Mouse (Mus musculus): ENCODE measurements around the gene Fam57a.
"Not testable (repeated sequence)": the region's sequence is repeated elsewhere in the genome, so short reads cannot be mapped to it uniquely, and the experiment has no call there.

Gene Fam57a

DNA sequence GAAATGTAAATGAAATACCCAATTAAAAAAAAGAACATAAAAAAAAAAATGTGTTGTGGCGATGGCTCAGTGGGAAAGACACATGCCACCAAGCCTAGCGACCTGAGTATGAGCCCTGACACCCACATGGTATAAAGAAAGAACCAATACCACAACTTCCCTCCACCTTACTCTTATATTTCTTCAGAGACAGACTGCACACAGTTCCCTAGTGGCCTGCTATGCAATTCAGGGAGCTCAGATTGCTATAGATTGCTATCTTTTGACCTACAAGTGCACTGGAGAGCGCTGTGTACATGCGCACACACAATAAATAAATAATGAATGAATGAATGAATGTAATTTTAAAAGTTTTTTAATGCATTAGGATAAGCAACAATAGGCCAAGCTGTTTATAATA is 4.3 kb downstream of the Fam57a start:
- no peak for DNase-seq

DNA sequence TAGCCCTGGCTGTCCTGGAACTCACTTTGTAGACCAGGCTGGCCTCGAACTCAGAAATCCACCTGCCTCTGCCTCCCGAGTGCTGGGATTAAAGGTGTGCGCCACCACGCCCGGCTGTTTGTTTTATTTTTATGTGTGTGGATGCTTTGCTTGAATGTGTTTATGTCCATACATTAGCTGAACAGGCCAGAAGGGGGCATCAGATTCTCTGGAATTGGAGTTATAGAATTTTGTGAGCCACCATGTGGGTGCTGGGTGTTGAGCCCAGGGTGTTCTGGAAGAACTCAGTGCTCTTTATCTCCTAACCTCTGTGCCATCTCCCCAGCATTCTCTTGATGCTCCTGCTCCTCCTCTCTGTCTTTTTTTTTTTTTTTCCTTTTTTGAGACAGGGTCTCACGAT is 7.4 kb downstream of the Fam57a start:
- DNase-seq: no peak

DNA sequence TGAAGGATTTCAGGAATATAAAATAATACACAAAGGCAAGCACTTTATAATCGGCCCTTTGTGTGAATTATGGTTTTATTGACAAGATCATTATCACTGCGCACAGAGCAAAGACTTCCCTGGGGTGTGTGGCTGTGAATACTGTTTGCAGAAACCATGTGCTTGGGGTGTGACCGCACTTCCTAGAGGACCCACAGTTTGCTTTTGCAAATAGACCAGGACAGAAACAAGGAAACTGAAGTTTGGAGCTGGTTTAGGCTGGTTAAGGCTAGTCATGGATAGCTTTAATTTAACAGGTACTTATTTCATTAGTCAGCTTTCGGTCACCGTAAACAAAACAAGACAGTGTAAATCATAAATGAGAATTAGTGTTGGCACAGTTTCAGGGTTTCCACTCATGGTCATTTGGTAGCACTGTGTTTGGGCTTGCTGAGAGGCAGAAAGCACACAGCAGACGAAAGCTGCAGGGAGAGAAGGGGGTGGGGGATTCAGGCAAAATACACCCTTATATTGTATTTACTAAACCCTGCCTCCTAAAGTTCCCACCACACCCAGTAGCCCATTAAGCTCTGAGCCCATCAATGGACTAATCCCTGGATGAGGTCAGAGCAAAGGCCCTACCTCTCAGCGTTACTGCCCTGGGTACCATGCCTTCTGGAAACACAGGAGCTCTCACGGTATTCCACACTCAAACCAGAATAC is 17.0 kb downstream of the Fam57a start:
- no peak for DNase-seq

DNA sequence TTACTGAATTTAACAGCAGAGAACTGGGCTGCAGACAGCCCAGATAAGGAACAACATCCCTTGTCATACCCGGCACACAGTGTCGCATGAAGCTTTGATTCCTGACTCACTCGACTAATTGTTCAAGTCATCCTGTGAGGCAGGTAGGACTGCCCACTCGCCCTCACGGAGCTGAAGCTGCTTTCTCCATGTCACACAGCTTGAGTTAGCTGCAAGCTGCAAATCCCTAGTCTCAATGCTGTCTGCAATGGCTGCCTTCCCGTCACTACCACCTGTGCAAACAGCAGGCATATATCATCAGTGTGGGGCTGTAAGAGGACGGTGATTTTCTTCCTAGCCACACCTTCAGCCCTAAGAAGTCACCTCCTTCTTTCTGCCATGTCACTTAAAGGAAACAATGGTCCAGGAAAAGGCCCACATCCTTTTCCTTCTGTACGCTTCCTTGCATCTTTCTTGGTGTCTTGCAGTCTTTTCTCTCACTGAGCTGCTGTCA is 17.6 kb downstream of the Fam57a start:
- DNase-seq: no peak

DNA sequence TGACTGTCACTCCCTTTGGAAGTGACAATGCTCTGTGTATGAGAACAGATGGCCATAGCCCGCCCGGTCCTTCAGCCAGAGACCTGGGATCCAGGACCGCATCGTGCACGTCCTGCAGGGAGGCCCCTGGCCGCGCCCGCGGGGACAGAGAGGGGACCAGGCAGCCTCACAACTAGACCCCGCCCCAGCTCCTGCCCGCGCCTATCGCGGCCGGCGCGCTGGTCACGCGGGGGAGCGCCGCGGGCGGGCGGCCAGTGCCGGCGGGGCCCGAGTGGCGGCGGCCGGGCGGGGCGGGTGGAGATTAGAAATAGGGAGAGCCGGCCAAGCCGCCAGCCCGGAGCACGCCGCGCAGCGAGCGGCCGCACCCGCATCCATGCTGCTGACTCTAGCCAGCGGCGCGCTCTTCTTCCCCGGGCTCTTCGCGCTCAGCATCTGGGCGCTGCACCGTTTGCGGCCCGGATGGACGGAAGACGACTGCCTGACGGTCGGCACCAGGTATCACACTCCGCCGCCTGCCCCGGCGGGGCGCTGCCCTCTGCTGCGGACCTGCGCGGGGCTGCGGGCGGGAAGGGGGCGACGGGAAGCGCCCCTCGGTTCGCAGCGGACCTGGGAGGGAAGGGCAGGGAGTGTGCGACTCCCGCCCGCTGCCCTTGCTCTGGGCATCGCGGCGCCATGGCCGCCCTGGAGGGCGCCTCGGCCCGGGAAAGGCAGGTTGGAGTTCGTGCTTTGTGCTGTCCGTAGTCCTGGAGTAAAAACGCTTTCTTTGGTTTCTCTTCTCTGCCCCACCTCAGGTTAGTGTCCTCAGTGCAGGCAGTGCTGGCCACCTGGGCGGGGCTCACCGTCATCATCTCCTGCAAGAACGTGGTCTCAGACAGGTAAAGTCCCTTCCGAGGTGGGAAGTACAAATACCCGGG is 22.5 kb downstream of the Fam57a start:
- peak; percentile 55 to 73 for DNase-seq

DNA sequence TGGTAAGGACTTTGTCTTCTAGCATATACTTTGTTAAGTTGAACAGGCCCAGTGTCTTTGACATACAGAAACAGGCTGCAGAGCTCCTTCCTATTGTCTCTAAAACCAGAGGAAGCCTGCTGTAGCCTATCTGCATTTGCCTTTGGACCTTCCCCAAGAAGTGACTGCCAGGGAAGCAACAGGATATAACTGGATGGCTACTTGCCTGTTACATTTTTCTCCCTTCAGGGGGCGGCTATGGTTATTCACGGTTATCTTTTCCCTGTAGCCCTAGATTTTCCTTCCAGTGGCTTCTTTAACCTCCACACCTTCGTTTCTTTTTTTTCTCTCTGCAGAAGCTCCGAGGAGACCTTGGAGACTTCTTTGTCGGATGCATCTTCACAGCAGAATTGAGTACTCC is 27.3 kb downstream of the Fam57a start:
- DNase-seq: no peak

DNA sequence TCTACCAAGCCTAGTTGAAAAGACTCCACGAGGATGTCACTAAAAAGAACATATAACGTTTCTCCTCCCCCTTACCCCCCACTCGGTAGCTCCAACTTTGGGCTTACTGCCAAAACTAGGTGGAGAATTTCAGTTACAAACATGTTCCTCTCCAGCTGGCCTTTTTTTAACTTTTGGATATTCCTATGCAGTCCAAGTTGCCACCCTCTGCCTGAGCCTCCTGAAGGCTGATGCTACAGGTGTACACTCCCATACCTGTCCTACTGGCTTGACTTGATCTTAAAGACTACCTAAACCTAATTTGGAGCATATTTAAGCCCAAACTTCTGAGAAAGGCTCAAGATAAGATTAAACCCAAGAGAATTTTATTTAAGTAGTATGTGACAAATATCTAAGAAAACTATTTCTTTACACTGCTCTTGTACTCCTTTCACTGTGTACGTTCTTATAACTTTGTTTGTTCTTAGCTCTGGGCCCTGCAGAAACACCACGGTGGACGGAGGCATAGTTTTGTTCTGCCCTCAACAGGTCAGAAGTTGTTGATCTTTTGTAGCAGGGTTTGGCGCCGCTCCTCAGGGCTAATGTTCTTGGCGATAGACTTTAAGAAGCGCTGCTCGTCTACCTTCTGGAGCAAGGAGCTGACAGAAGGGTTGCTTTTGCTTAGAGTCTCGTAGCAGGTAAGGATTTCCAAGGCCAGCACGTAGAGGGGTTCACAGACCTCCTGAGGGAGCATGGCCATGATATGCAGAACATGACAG is 30.9 kb downstream of the Fam57a start:
- DNase-seq: no peak

DNA sequence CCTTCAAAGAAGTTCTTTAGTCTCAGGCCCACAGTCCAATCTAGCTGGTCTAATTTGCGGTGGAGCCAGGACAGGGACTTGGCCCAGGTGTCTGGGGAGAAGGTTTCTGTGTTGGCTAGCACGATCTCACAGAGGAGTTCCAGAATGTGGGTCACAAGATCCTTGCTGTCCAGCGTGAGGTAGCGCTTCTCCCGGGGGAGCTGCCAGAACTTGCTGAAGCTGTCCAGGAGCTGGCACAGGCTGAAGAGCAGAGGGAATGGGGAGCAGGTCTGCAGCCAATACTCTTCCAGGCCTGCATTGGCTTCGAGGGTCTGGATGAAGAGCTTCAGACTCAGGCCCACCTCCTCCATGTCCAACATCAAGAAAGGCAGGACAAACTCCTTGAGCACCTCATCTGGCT is 32.1 kb downstream of the Fam57a start:
- not testable (repeated sequence) for DNase-seq

DNA sequence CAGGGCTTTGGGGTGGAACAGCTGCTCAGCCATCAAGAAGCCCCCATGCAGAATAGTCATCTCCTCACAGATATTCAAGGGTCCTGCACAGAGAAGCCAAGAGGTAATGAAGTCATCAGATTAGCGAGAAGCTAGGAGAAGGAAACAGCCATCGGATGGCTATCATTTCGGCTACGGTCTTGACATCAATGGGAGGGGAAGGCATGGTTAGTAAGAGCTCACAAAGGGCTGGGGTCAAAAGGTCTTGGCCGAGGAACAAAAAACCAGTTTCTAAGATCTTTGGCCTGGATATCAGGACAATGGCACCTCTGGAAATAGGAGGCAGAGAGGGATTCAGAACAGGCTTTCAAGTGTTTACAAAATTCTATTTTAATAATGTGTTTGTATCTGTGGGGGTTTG is 34.4 kb downstream of the Fam57a start:
- no peak for DNase-seq

DNA sequence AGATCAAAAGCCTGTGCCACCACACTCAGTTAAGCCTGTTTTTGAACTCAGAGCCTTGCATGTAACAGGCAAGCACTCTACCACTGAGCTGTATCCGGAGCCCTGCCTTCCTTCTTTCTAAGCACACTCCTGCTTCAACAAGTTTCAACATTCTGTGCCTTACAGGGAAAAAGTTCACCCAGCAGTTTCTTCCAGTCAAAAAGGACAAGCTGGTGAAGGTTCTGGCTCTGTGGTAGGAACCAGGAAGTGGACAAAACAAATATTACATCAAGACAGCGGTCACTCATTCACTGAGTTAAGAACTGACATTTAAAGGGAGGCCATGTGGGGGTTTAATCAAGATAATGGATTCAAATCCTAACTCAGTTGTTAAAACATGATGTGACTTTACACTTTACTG is 35.5 kb downstream of the Fam57a start:
- DNase-seq: no peak

DNA sequence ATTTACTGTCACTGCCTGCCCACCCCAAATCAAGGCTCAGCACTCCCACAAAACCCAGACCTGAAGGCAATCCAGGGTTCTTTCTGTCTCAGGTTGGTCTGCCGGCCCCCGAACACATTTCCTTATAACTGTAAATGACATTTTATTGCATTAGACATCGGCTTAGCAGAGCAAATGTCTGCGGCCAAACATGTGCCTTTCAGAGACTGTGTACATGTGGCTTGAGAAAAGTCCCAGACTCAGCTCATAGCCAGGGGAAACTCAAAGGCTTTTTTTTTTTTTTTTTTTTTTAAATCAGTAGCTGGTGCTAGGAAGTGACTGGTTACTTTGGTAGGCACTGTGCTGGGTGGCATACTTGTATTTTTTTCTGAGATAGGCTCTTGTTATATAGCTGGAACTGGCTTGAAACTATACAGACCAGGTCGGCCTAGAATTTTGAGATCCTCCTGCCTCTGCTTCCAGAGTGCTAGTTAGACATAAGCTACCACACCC is 36.6 kb downstream of the Fam57a start:
- DNase-seq: no peak

DNA sequence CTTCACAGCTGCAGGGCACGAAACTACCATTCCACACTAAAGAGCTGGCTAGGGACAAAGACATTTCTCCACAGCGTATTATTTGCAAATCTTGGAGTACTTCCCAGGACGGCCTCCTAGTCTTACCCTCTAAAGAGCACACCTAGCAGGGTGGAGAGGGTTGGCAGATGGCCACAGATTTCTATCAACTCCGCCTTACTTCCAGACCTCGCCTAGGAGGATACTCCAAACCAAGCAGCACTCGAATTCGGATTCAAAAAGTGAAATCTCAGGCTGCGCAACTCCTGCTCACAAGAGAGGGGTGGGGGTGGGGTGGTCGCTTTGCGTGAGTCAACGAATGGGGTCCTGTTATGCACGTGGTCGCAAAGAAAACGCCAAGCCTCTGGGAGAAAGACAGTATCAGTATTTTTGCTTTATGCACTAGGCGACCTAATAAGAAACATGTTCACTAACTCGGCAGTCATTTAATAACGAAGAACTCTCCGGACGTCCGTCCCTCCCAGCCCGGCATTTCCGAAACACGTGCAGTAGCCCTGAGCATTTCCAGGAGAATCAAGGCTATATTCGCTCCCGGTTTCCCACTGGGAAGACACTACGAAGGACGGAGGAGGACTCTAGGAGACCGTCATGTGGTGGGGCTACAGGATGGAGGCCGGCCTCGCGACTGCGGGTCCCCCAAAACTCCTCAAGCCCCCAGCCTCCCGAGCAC is 37.4 kb downstream of the Fam57a start:
- peak in 1 of 2 experiments; percentile 6 for DNase-seq

DNA sequence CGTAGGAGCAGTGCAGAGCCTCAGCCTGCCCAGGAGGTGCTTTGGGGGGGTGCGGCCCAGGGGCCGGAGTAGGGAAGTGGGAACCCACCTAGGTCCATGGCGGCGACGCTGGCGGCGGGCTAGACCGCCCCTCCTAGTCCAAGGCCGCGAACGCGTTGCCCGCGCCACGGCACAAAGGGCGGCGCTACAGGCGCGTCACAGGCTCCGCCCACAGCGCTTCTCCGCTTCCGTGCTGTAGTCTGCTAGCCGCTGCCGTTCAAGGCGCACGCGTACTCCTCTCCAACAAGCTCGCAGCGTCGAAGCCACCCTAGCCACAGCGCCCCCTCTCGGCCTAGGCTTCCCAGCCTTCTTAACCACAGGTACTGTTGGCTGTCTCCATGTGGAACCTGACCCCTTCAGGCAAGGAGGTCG is 37.9 kb downstream of the Fam57a start, which contains the start of the genes Dbil5 and Gemin4:
Dbil5 (plus strand) TSS at position 219 of the 411 bp plus-strand sequence.
Gemin4 (minus strand) TSS at position 275 of the 411 bp plus-strand sequence.
- peak; percentile 94 to 97 for DNase-seq

DNA sequence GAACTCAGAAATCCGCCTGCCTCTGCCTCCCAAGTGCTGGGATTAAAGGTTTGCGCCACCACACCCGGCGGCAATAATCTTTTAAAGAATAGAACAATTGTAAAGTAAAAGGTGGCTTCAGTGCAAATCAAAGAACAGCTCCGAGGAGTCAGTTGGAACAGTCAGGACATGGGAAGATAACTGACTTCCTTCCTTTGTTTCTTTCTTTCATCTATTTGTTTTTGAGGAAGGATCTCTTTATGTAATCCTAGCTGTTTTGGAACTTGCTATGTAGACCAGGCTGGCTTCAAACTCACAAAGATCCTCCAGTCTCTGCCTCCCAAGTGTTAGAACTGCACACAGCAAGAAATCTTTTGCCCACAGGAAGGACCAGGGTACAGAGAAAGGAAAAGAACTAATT is 45.2 kb downstream of the Fam57a start:
- no peak for DNase-seq

DNA sequence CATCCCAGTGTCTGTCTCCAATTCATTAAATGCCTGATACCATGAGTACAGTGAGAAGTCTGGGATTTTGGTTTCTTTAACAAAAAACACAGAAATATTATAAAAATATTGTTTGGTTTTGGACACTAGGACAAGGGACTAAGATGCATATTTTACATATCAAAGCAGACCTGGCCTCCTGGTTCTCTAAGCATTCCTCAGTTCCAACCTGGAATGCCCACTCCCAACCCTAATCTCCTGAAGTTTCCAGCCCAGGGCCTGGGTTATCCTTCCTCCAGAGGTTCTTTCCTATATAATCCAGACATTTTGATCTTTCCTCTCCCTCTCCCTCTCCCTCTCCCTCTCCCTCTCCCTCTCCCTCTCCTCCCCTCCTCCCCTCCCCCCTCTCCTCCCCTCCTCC is 45.6 kb downstream of the Fam57a start:
- DNase-seq: no peak

DNA sequence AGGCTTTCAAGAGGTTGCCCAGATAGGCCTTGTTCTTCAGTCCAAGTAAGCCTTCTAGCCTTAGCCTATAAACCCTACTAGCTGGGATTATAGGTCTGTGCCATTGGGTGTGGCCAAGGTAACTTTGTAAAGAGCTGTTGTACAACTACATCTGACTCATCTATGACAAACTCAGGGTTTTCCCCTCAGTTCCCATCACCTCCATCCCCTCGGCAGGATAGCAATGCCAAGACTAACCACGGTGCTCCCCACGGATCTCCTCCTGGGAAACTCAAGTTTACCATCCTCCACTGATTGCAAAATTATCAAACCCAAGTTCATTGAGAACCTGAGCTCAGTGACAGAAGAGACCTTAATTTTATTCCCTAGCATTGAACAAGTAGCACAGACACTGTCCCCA is 56.7 kb downstream of the Fam57a start:
- DNase-seq: no peak

DNA sequence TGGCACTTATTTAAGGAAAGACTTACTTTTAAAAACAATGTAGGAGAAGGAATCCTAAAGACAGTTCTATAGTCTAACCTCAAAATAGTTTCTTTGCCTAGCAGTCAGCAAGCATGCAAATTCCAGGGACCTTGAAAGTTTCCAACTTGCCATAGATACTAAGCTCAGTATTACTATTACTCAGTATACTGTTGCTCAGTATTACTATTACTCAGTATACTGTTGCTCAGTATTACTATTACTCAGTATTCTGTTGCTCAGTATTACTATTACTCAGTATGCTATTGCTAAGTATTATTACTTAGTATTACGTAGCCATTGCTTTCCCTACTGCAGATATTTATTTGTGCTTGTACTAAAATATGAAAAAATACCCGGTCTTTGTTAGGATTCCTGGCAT is 60.3 kb downstream of the Fam57a start:
- no peak for DNase-seq

DNA sequence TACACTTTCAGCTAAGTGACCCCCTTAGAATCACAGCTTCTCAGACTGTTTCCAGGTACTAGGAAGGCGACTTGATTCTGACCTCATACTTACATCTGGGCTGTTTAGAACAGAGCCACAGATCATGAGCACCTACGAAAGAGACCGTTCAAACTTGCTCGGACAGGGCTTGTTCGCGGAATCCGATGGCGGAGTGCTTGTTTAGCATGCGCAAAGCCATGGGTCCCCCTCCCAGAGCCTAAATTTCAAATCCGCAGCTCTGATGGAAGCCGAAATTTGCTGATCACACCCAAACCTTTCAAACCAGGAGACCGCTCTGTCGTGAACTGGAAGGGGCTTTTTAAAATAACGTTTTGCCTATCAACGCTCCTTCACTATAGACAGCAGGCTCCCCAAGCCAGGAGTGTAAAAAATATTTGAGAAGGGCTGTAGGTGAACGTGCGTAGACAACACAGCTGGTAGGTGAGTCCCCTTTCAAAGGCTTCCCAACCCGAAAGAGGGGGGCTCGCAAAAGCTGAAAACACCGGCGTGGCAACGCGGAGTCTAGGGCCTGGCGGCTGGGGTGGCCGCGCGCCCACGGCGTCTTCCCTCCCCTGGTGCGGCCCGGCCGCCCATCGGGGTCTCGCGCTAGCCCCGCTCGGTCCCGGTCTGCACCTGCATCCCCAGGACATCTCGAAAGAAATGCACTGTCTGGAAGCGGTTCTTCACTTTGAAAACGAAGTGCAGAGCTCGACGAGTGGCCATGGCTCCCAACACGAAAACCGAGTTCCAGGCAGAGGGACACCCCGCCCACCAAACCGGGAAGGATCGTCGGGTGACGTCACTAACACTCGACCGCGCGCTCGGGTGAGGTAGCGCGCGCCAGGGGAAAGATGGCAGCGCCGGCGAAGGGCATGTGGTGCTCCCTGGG is 63.7 kb downstream of the Fam57a start, which contains the start of the genes Mrm3 and Glod4:
Mrm3 (plus strand) TSS at position 815 of the 910 bp plus-strand sequence.
Glod4 (minus strand) TSS at position 825 of the 910 bp plus-strand sequence.
- peak; percentile 78 to 89 for DNase-seq

DNA sequence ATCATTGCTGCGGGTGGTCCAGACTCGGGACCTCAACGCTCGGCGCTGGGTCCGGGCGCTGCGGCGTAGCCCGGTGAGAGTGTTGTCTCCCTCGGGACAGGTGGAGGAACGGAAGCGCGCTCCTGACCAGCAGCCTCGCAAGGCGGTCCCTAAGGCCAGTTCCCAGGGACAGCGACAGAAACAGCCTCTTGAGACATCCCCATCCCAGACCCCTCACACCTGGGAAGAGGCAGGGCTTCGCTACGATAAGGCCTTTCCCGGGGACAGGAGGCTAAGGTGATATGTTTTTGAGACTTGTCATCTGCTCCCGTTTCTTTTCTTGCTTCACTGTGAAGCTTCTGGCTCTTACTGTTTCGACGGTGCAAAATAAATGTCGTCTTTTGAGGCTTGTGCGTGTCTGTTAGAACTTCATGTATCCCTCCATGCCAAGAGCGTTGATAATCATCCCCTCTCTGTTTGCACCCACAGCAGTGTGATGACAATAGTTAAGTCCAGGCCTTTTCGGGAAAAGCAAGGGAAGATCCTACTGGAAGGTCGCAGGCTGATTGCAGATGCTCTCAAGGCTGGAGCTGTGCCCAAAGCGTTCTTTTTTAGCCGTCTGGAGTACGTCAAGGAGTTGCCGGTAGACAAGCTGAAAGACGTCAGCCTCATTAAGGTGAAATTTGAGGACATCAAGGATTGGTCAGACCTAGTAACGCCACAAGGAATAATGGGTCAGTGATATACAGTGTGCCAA is 64.5 kb downstream of the Fam57a start:
- DNase-seq: no peak

DNA sequence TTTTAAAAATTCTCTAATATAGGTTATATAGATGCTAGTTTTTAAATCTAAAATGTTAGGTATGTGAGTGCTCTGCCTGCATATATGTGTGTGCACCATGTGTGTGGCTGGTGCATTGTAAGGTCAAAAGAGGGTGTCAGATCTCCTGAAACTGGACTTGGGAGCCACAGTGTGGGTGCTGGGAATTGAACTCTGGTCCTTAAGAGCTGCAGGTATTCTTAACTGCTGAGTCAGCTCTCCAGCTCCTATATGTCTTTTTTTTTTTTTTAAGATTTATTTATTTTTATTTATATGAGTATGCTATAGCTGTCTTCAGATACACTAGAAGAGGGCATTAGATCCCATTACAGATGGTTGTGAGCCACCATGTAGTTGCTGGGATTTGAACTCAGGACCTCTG is 67.0 kb downstream of the Fam57a start:
- DNase-seq: no peak
